Mouse (Mus musculus): Measurements from ENCODE around the gene Snx17.

- TF ChIP-seq CTCF (IDR thresholded peaks at IDR 0.05; ENCODE audit: extremely low read depth, insufficient read depth, low read length) (no peak), POLR2A (IDR thresholded peaks at IDR 0.05; ENCODE audit: extremely low read depth, insufficient read depth, low read length) (no peak)
Measured at GRCm38 (mm10) chr5:31190201-31190600, 2.8 kb upstream of the Snx17 start.
